Mouse (Mus musculus) olfactory bulb, adult 2 months (tissue): ENCODE results near the gene Sapcd1. TPM values are rescaled to one million over a fixed set of nuclear protein-coding genes. Genes with fewer than 3 reads are reported as not detected.

ENCODE experiments used
- H3K27ac ChIP-seq: fragments of 200-500 bp; 2 replicates; pipeline ENCODE4 v1.5.1; 2012; ENCODE audit warnings: low read depth, low read length; ENCODE audit not compliant: insufficient read depth
- H3K4me1 ChIP-seq: fragments of 200-500 bp; 2 replicates; pipeline ENCODE4 v1.6.1; 2012; ENCODE audit warnings: low read length; ENCODE audit not compliant: control insufficient read depth, insufficient read depth
- H3K4me3 ChIP-seq: fragments of 200-500 bp; 2 replicates; pipeline ENCODE4 v1.5.1; 2012; ENCODE audit warnings: mild to moderate bottlenecking, low read depth, low read length, moderate library complexity; ENCODE audit not compliant: insufficient read depth
- CTCF ChIP-seq: fragments of 200-500 bp; IDR thresholded peaks from 2 replicates; pipeline ENCODE4 v1.5.1; 2012; ENCODE audit warnings: low read depth, mild to moderate bottlenecking, low read length, moderate library complexity; ENCODE audit not compliant: insufficient read depth
- POLR2A ChIP-seq: fragments of 200-500 bp; IDR thresholded peaks from 2 replicates; pipeline ENCODE4 v1.6.1; 2012; ENCODE audit warnings: mild to moderate bottlenecking, low read depth, low read length, moderate library complexity; ENCODE audit not compliant: insufficient read depth
- WGBS: fragments of 180-500 bp; shearing (Covaris S2); methylation state at CpG from one replicate; pipeline ENCODE4 v1.1.7; 2018; 5-methylcytosine and 5-hydroxymethylcytosine counted together
- polyA plus RNA-seq: library from polyadenylated mRNA; stranded (reverse); fragments of >200 nt; gene quantifications from 2 replicates; pipeline ENCODE4 v1.2.4, GENCODE M21; 2012; ENCODE audit warnings: low replicate concordance; ENCODE audit not compliant: missing spikeins, insufficient read depth, insufficient read length

The Sapcd1 gene
- polyA plus RNA-seq, 1 experiment, result not detected

- WGBS, result 75% methylated on average over 13 of the region's 13 CpGs
- H3K4me1 ChIP-seq, result peaks cover 13% of the 10 kb centered on the region
- no peak overlapping the region for H3K4me3 ChIP-seq
- no peak overlapping the region for H3K27ac ChIP-seq
- TF ChIP-seq POLR2A (no peak), CTCF (no peak)
Observed at GRCm38 (mm10) chr17:35024261-35024660, 3.6 kb downstream of the Sapcd1 start.

GRCm38 (mm10) chr17:35023756-35024155 is 4.1 kb downstream of the Sapcd1 start:
- TF ChIP-seq POLR2A (no peak), CTCF (no peak)
- WGBS, result 88% methylated on average over 4 of the region's 4 CpGs
- H3K4me1 ChIP-seq, result peaks cover 13% of the 10 kb centered on the region
- no peak overlapping the region for H3K4me3 ChIP-seq
- no peak overlapping the region for H3K27ac ChIP-seq

GRCm38 (mm10) chr17:35023221-35023620 is 4.6 kb downstream of the Sapcd1 start:
- 92% methylated on average over 5 of the region's 5 CpGs for WGBS
- no peak overlapping the region for H3K27ac ChIP-seq
- TF ChIP-seq POLR2A, result no peak

GRCm38 (mm10) chr17:35022541-35023060 is 5.2 kb downstream of the Sapcd1 start:
- H3K27ac ChIP-seq, result no peak overlapping the region

More at GRCm38 (mm10) chr17:35023221-35023620, 4.6 kb downstream of the Sapcd1 start:
- H3K4me1 ChIP-seq, result peaks cover 13% of the 10 kb centered on the region
- H3K4me3 ChIP-seq, result no peak overlapping the region

GRCm38 (mm10) chr17:35021842-35022477 is 5.9 kb downstream of the Sapcd1 start:
- WGBS, result 39% methylated on average over 6 of the region's 6 CpGs
- no peak overlapping the region for H3K4me3 ChIP-seq
- TF ChIP-seq POLR2A (no peak), CTCF (no peak)
- H3K4me1 ChIP-seq, result peaks cover 13% of the 10 kb centered on the region
- peak overlapping the region; percentile 61; the same call in 1 of the 2 replicates for H3K27ac ChIP-seq

More at GRCm38 (mm10) chr17:35022541-35023060, 5.2 kb downstream of the Sapcd1 start:
- TF ChIP-seq POLR2A (no peak), CTCF (no peak)
- WGBS, result 97% methylated on average over 8 of the region's 8 CpGs
- Histone ChIP-seq H3K4me3 (no peak overlapping the region), H3K4me1 (peaks cover 13% of the 10 kb centered on the region)

- peaks cover 16% of the 10 kb centered on the region for H3K4me1 ChIP-seq
- H3K27ac ChIP-seq, result peak overlapping the region; percentile 61
- TF ChIP-seq POLR2A, result no peak
- TF ChIP-seq CTCF, result peak; percentile 95
- H3K4me3 ChIP-seq, result peak overlapping the region; percentile 31
- 8% methylated on average over 17 of the region's 17 CpGs for WGBS
Observed at GRCm38 (mm10) chr17:35021163-35021808, 6.5 kb downstream of the Sapcd1 start.

GRCm38 (mm10) chr17:35020551-35020950 is 7.3 kb downstream of the Sapcd1 start:
- H3K4me1 ChIP-seq, result peaks cover 16% of the 10 kb centered on the region
- 90% methylated on average over 8 of the region's 8 CpGs for WGBS
- no peak overlapping the region for H3K27ac ChIP-seq
- no peak for TF ChIP-seq CTCF
- TF ChIP-seq POLR2A, result no peak
- H3K4me3 ChIP-seq, result no peak overlapping the region

GRCm38 (mm10) chr17:35019894-35020293 is 7.9 kb downstream of the Sapcd1 start:
- peaks cover 14% of the 10 kb centered on the region for H3K4me1 ChIP-seq
- no peak overlapping the region for H3K4me3 ChIP-seq
- no peak overlapping the region for H3K27ac ChIP-seq
- 84% methylated on average over 11 of the region's 11 CpGs for WGBS
- TF ChIP-seq CTCF (no peak), POLR2A (no peak)

- 85% methylated on average over 3 of the region's 3 CpGs for WGBS
- no peak overlapping the region for H3K27ac ChIP-seq
- no peak overlapping the region for H3K4me3 ChIP-seq
- TF ChIP-seq CTCF (no peak), POLR2A (no peak)
- H3K4me1 ChIP-seq, result peaks cover 14% of the 10 kb centered on the region
Observed at GRCm38 (mm10) chr17:35018171-35018570, 9.6 kb downstream of the Sapcd1 start.
